Mouse (Mus musculus): ENCODE data around the gene Chaf1a.
A peak's percentile ranks its signal among the peaks of the same experiment; 100 is the strongest.

Gene Chaf1a

GRCm38 (mm10) chr17:56040030-56040856 is at the start of gene Chaf1a:
Gene Chaf1a, plus strand, starts transcription at chr17:56040439.
- peak; percentile 99 for DNase-seq

- DNase-seq: peak; percentile 56
Measured at GRCm38 (mm10) chr17:55996007-55996406, 44.2 kb upstream of the Chaf1a start.

GRCm38 (mm10) chr17:55999794-56000499 is 40.3 kb upstream of the Chaf1a start:
- no peak for DNase-seq

GRCm38 (mm10) chr17:56003000-56003399 is 37.2 kb upstream of the Chaf1a start:
- no peak for DNase-seq

- peak; percentile 74 for DNase-seq
Measured at GRCm38 (mm10) chr17:56005415-56006061, 34.7 kb upstream of the Chaf1a start, which contains the start of the genes Stap2 and Mpnd. Gene Stap2, minus strand, starts transcription at chr17:56005584. Gene Mpnd, plus strand, starts transcription at chr17:56005711.

GRCm38 (mm10) chr17:56006956-56007355 is 33.3 kb upstream of the Chaf1a start:
- no peak for DNase-seq

GRCm38 (mm10) chr17:56007444-56008355 is 32.5 kb upstream of the Chaf1a start:
- no peak for DNase-seq

- peak; percentile 95 for DNase-seq
Measured at GRCm38 (mm10) chr17:56008356-56009087, 31.7 kb upstream of the Chaf1a start.

- peak; percentile 94 for DNase-seq
Measured at GRCm38 (mm10) chr17:56009088-56009961, 30.9 kb upstream of the Chaf1a start.

GRCm38 (mm10) chr17:56009962-56010240 is 30.3 kb upstream of the Chaf1a start:
- no peak for DNase-seq

- no peak for DNase-seq
Measured at GRCm38 (mm10) chr17:56010255-56010654, 30.0 kb upstream of the Chaf1a start.

- peak; percentile 86 for DNase-seq
Measured at GRCm38 (mm10) chr17:56010681-56011080, 29.6 kb upstream of the Chaf1a start.

- no peak for DNase-seq
Measured at GRCm38 (mm10) chr17:56011441-56011840, 28.8 kb upstream of the Chaf1a start.

GRCm38 (mm10) chr17:56015293-56015692 is 24.9 kb upstream of the Chaf1a start:
- no peak for DNase-seq

GRCm38 (mm10) chr17:56016382-56016781 is 23.9 kb upstream of the Chaf1a start:
- no peak for DNase-seq

- DNase-seq: no peak
Measured at GRCm38 (mm10) chr17:56016793-56017785, 23.1 kb upstream of the Chaf1a start.

- DNase-seq: no peak
Measured at GRCm38 (mm10) chr17:56017848-56018247, 22.4 kb upstream of the Chaf1a start.

- DNase-seq: peak; percentile 76
Measured at GRCm38 (mm10) chr17:56018347-56019131, 21.7 kb upstream of the Chaf1a start.

Data from kidney, postnatal 10 days (tissue).